9 mouse cellular contexts compared by ENCODE assay signal in genomic region chr5:111877165-111877793, GRCm38 (mm10).
A peak's percentile ranks its signal among the peaks of the same experiment; 100 is the strongest.
DNase-seq lines count a peak whose midpoint lies in the region; ATAC-seq lines count a peak whose summit lies in the region.
"Had no signal": no experiment of that assay in that cellular context is flagged by ENCODE, and none has a peak within 500 bp of the region (broad histone marks: within the 10 kb centered on the region; RNA-seq: fewer than 3 reads in every experiment).

No protein-coding gene starts in this region.

- H3K9me3 ChIP-seq in midbrain, embryonic 11.5 days (ENCODE audit: control insufficient read depth, low read length) = peaks cover 4% of the 10 kb centered on the region
- H3K9me3 ChIP-seq in midbrain, embryonic 15.5 days = no peaks in the 10 kb centered on the region; the same call in 1 of the 2 replicates
- peaks cover 3% of the 10 kb centered on the region; the same call in 1 of the 2 replicates for H3K9me3 ChIP-seq in forebrain, embryonic 15.5 days
- no peaks in the 10 kb centered on the region; the same call in 1 of the 2 replicates for H3K9me3 ChIP-seq in limb, embryonic 10.5 days (replicated peaks)

- ATAC-seq in midbrain, embryonic 11.5 days (ENCODE audit: low FRiP score) = peak; percentile 63
- no peak for ATAC-seq in midbrain, embryonic 15.5 days (replicated peaks)
- peak; percentile 76 for ATAC-seq in forebrain, embryonic 15.5 days (replicated peaks)

- H3K4me3 ChIP-seq in midbrain, embryonic 11.5 days (ENCODE audit: low read depth, low read length) = no peak overlapping the region
- no peak overlapping the region for H3K4me3 ChIP-seq in midbrain, embryonic 15.5 days
- H3K4me3 ChIP-seq in forebrain, embryonic 15.5 days = no peak overlapping the region
- H3K4me3 ChIP-seq in limb, embryonic 10.5 days = 0 out of 2 replicates have a peak overlapping the region, but pooled peaks have one; percentile 19

- H3K36me3 ChIP-seq in midbrain, embryonic 11.5 days (ENCODE audit: control insufficient read depth, insufficient read depth, low read length) = no peaks in the 10 kb centered on the region
- H3K36me3 ChIP-seq in midbrain, embryonic 15.5 days (replicated peaks) = no peaks in the 10 kb centered on the region
- no peaks in the 10 kb centered on the region for H3K36me3 ChIP-seq in forebrain, embryonic 15.5 days
- no peaks in the 10 kb centered on the region for H3K36me3 ChIP-seq in limb, embryonic 10.5 days

- H3K9ac ChIP-seq in midbrain, embryonic 11.5 days (ENCODE audit: low read length) = peak overlapping the region; percentile 42; the same call in 1 of the 2 replicates
- no peak overlapping the region for H3K9ac ChIP-seq in midbrain, embryonic 15.5 days
- H3K9ac ChIP-seq in forebrain, embryonic 15.5 days (replicated peaks) = no peak overlapping the region

- WGBS in midbrain, embryonic 11.5 days = 2% methylated on average over 8 of the region's 8 CpGs
- WGBS in midbrain, embryonic 15.5 days = 6% methylated on average over 8 of the region's 8 CpGs
- 1% methylated on average over 8 of the region's 8 CpGs for WGBS in forebrain, embryonic 15.5 days
- WGBS in limb, embryonic 10.5 days = 0% methylated on average over 8 of the region's 8 CpGs

- H3K4me1 ChIP-seq in midbrain, embryonic 11.5 days (ENCODE audit: control insufficient read depth, insufficient read depth, low read length) = peaks cover 8% of the 10 kb centered on the region
- peaks cover 7% of the 10 kb centered on the region; the same call in 1 of the 2 replicates for H3K4me1 ChIP-seq in midbrain, embryonic 15.5 days
- peaks cover 13% of the 10 kb centered on the region for H3K4me1 ChIP-seq in forebrain, embryonic 15.5 days
- peaks cover 21% of the 10 kb centered on the region for H3K4me1 ChIP-seq in limb, embryonic 10.5 days

- no peak overlapping the region for H3K4me2 ChIP-seq in midbrain, embryonic 11.5 days
- no peak overlapping the region for H3K4me2 ChIP-seq in midbrain, embryonic 15.5 days
- no peak overlapping the region for H3K4me2 ChIP-seq in forebrain, embryonic 15.5 days (replicated peaks)

- H3K27me3 ChIP-seq in midbrain, embryonic 11.5 days (ENCODE audit: control insufficient read depth, insufficient read depth, low read length) = no peaks in the 10 kb centered on the region
- no peaks in the 10 kb centered on the region for H3K27me3 ChIP-seq in midbrain, embryonic 15.5 days (replicated peaks)
- no peaks in the 10 kb centered on the region for H3K27me3 ChIP-seq in forebrain, embryonic 15.5 days
- no peaks in the 10 kb centered on the region for H3K27me3 ChIP-seq in limb, embryonic 10.5 days (ENCODE audit: low read depth, poor library complexity, severe bottlenecking)

- peak overlapping the region; percentile 40; the same call in 1 of the 2 replicates for H3K27ac ChIP-seq in midbrain, embryonic 11.5 days (ENCODE audit: low read depth, low read length)
- no peak overlapping the region for H3K27ac ChIP-seq in midbrain, embryonic 15.5 days
- peak overlapping the region; percentile 50 for H3K27ac ChIP-seq in forebrain, embryonic 15.5 days (replicated peaks)
- peak overlapping the region; percentile 56 for H3K27ac ChIP-seq in limb, embryonic 10.5 days

- peak; percentile 92 for DNase-seq in midbrain, embryonic 11.5 days (ENCODE audit: low spot score, missing footprints)
- peak; percentile 46 for DNase-seq in limb, embryonic 10.5 days (ENCODE audit: low spot score)
- DNase-seq in yolk sac, embryonic 10.5 days (ENCODE audit: low spot score) = peak; percentile 81
- no peak for DNase-seq in cerebellum, postnatal 4 days (ENCODE audit: low spot score in 2 of 2)
- no peak for DNase-seq in right cerebral cortex, postnatal 4 days
- no peak for DNase-seq in adipocyte (ENCODE audit: low spot score)
- DNase-seq: layer of hippocampus, postnatal 36 days had no signal

Comparison
In these comparisons a context has a peak if more than half of its experiments do, and no peak if none do; other contexts are left out.
1. DNase-seq: peak in midbrain, embryonic 11.5 days (single experiment), limb, embryonic 10.5 days (single experiment) and yolk sac, embryonic 10.5 days (single experiment); none in cerebellum, postnatal 4 days (0 of 2), right cerebral cortex, postnatal 4 days (single experiment) and adipocyte (single experiment).